Mouse (Mus musculus): ENCODE results near the gene Cutc. TPM values are rescaled to one million over a fixed set of nuclear protein-coding genes. Genes with fewer than 3 reads are reported as not detected.

Cutc gene
- polyA plus RNA-seq, 1 experiment from 2014 or later = 19.4 TPM

DNA sequence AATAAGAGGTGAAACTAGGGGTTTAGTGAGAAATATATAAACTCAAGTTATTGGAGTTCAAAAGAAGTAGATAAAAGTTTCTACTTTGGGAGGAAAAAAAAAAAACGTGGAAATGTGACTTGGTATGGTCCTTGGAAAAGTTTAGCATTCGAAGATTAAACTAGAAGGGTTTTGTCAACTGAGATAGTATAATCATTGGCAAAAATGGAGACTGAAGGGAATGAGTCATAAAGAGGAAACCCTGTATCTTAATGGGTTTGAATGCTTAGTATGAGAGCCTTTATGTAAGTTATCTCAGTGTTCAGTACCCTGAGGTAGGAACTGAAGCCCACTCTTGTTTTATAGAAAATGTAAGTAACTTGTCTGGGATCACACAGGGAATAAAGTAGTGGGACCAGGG lies 2.1 kb downstream of the Cutc start:
- H3K9ac ChIP-seq (ENCODE audit: low read length) = no peak overlapping the region
- DNase-seq (ENCODE audit: low spot score) = no peak
- 54% methylated on average over 2 of the region's 2 CpGs for WGBS

DNA sequence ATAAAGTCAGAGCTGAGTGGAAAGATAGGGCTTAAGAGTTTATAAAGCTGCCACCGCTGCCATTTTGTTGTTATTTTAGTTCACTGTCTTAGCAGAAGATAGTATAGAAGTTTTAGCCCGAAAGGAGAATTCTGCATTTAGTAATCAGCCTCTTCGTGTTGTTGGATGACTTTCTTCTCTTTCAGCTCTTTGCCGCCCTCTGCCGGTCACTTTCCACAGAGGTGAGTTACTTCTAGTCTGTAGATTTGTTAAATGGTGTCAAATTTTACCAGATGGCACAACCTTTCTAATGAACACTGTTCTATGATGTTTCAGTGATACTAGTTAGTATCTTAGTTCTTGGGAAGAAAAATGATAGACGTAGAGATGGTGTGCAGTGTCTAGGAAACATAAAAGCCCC lies 7.7 kb downstream of the Cutc start:
- H3K27me3 ChIP-seq (ENCODE audit: control insufficient read depth, insufficient read depth, low read length) = no peaks in the 10 kb centered on the region
- DNase-seq (ENCODE audit: low spot score) = peak; percentile 85

More for the DNA sequence above, 2.1 kb downstream of the Cutc start:
- no peaks in the 10 kb centered on the region for H3K9me3 ChIP-seq (ENCODE audit: control insufficient read depth, low read length)
- no peak for TF ChIP-seq EP300 (optimal IDR thresholded peaks at IDR 0.05)
- no peak for TF ChIP-seq CTCF (IDR thresholded peaks at IDR 0.05; ENCODE audit: low read depth)
- H3K36me3 ChIP-seq (ENCODE audit: control insufficient read depth, insufficient read depth, low read length) = no peaks in the 10 kb centered on the region
- H3K4me1 ChIP-seq (replicated peaks; ENCODE audit: control insufficient read depth, insufficient read depth) = no peaks in the 10 kb centered on the region
- H3K27ac ChIP-seq (replicated peaks) = no peak overlapping the region
- ATAC-seq (ENCODE audit: low FRiP score, low TSS enrichment) = no peak
- no peaks in the 10 kb centered on the region for H3K27me3 ChIP-seq (ENCODE audit: control insufficient read depth, insufficient read depth, low read length)
- H3K4me3 ChIP-seq (ENCODE audit: low read depth, low read length) = no peak overlapping the region
- H3K4me2 ChIP-seq (replicated peaks; ENCODE audit: low read depth) = no peak overlapping the region

DNA sequence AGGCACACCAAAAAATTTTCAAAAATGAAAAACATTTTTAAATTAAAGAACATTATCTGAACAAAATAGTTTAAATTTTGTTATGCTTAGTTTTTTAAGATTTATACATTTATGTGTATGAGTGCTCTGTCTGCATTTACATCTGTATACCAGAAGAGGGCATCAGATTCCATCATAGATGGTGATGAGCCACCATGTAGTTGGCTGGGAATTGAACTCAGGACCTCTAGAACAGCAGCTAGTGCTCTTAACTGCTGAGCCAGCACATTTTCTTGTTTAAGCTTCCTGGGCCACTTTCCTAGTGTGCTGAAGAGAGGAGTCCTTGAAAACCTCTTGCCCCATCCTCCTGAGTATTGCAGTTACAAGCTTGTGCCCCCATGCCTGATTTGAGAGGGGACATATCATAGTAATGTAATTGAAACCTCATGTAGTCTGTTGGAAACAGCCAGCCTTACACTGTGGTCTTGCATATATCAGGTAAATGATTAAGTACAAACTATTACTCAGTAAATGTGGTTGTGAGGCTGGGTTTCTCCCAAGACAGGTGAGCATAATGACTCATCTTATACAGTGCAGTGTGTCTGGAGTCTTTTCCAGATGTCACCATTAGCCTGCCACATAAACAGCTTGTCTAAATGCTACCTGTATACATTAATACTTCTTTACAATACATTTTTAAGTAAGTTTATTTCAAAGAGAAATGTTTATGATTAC lies 8.9 kb downstream of the Cutc start:
- H3K27me3 ChIP-seq (ENCODE audit: control insufficient read depth, insufficient read depth, low read length) = no peaks in the 10 kb centered on the region
- ATAC-seq (ENCODE audit: low FRiP score, low TSS enrichment) (peak; percentile 81), DNase-seq (ENCODE audit: low spot score) (no peak)
- TF ChIP-seq EP300 (optimal IDR thresholded peaks at IDR 0.05) (no peak), CTCF (IDR thresholded peaks at IDR 0.05; ENCODE audit: low read depth) (peak; percentile 44)
- no peak overlapping the region for H3K4me3 ChIP-seq (ENCODE audit: low read depth, low read length)
- H3K9ac ChIP-seq (ENCODE audit: low read length) = no peak overlapping the region
- no peaks in the 10 kb centered on the region for H3K36me3 ChIP-seq (ENCODE audit: control insufficient read depth, insufficient read depth, low read length)
- H3K4me1 ChIP-seq (replicated peaks; ENCODE audit: control insufficient read depth, insufficient read depth) = no peaks in the 10 kb centered on the region
- H3K9me3 ChIP-seq (ENCODE audit: control insufficient read depth, low read length) = no peaks in the 10 kb centered on the region
- no peak overlapping the region for H3K4me2 ChIP-seq (replicated peaks; ENCODE audit: low read depth)
- no peak overlapping the region for H3K27ac ChIP-seq (replicated peaks)

More for the DNA sequence above, 7.7 kb downstream of the Cutc start:
- no peaks in the 10 kb centered on the region for H3K9me3 ChIP-seq (ENCODE audit: control insufficient read depth, low read length)
- no peak overlapping the region for H3K4me2 ChIP-seq (replicated peaks; ENCODE audit: low read depth)
- ATAC-seq (ENCODE audit: low FRiP score, low TSS enrichment) = 0 out of 2 replicates have a peak, but pooled peaks have one; percentile 34
- H3K27ac ChIP-seq (replicated peaks) = no peak overlapping the region
- no peaks in the 10 kb centered on the region for H3K36me3 ChIP-seq (ENCODE audit: control insufficient read depth, insufficient read depth, low read length)
- H3K4me1 ChIP-seq (replicated peaks; ENCODE audit: control insufficient read depth, insufficient read depth) = no peaks in the 10 kb centered on the region
- no peak overlapping the region for H3K9ac ChIP-seq (ENCODE audit: low read length)
- TF ChIP-seq EP300 (optimal IDR thresholded peaks at IDR 0.05) (no peak), CTCF (IDR thresholded peaks at IDR 0.05; ENCODE audit: low read depth) (peak; percentile 87)
- 23% methylated on average over 6 of the region's 6 CpGs for WGBS
- no peak overlapping the region for H3K4me3 ChIP-seq (ENCODE audit: low read depth, low read length)

DNA sequence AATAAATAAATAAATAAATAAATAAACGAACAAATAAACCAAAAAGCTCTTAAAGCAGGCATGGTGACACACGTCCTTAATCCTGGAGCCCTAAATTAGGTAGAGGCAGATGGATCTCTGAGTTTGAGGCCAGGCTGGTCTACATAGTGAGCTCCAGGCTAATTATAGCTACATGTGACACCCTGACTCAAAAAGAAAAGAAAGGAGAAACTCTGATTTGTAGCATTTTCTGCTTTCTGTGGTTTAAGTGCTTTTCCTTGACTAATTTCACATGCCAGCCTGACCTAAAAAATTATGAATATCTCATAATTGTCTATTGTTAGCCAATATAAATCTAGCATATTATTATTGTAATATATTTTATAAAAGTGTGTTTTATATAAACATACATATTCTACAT lies 9.6 kb downstream of the Cutc start:
- H3K9me3 ChIP-seq (ENCODE audit: control insufficient read depth, low read length) = no peaks in the 10 kb centered on the region
- no peaks in the 10 kb centered on the region for H3K4me1 ChIP-seq (replicated peaks; ENCODE audit: control insufficient read depth, insufficient read depth)
- H3K4me3 ChIP-seq (ENCODE audit: low read depth, low read length) = no peak overlapping the region
- H3K36me3 ChIP-seq (ENCODE audit: control insufficient read depth, insufficient read depth, low read length) = no peaks in the 10 kb centered on the region
- H3K27me3 ChIP-seq (ENCODE audit: control insufficient read depth, insufficient read depth, low read length) = no peaks in the 10 kb centered on the region
- WGBS = 74% methylated on average over 2 of the region's 2 CpGs
- no peak for ATAC-seq (ENCODE audit: low FRiP score, low TSS enrichment)
- no peak for DNase-seq (ENCODE audit: low spot score)
- H3K4me2 ChIP-seq (replicated peaks; ENCODE audit: low read depth) = no peak overlapping the region
- no peak overlapping the region for H3K27ac ChIP-seq (replicated peaks)
- TF ChIP-seq EP300 (optimal IDR thresholded peaks at IDR 0.05) (no peak), CTCF (IDR thresholded peaks at IDR 0.05; ENCODE audit: low read depth) (no peak)
- H3K9ac ChIP-seq (ENCODE audit: low read length) = no peak overlapping the region

DNA sequence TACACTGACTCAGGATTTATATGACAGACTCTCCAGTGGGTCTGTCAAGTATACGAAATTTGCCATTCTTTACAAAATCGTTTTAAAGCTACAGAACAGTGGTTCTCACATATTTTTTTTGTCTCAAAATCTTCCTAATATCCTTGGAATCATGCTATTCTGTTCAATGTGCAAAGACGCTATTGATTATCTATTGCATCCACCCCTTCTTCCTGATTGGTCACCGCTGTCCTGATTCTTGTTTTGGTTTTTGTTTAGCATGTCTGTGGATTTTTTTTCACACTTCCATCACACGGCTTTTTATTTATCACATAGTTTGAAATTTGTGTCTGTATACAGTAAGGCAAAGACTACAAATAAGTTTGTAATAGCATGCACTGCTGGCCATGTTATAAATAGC lies 13.7 kb downstream of the Cutc start:
- 86% methylated on average over 5 of the region's 5 CpGs for WGBS
- no peak for ATAC-seq (ENCODE audit: low FRiP score, low TSS enrichment)

DNA sequence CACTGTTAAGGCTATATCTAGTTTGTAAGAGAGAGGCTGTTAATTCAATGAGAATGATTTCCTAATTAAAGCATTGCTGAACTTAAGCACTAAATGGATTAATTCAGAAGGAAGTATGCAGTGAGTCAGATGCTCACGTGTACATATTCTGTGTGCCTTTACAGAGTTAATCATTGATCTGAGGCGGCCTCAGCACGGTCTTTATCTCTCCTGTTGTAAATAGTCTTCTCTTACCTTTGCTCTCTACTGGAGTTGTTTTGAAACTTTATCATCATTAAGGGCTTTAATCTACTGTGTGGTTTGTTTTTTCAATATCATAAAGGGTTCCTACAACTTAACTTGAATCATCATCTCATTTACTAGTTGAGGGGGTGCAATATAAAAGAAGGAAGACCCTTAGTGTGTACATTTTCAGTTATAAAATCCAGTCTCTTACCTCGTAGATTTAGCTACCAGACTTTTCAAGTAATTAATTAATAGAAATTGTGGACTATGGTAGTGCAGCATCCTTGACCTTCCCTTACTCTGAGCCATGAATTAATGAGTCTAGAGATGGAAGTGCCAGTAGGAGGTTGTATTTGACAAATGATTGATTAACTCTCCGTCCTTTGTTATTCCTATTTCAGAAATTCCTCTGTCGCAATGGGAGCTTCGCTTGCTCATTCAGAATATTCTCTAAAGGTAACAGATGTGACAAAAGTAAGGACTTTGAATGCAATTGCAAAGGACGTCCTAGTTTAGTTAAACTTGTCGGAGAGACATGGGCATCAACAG lies 14.9 kb downstream of the Cutc start:
- peak; percentile 43 for DNase-seq (ENCODE audit: low spot score)
- ATAC-seq (ENCODE audit: low FRiP score, low TSS enrichment) = peak; percentile 92
- no peaks in the 10 kb centered on the region for H3K4me1 ChIP-seq (replicated peaks; ENCODE audit: control insufficient read depth, insufficient read depth)
- H3K27me3 ChIP-seq (ENCODE audit: control insufficient read depth, insufficient read depth, low read length) = no peaks in the 10 kb centered on the region
- no peaks in the 10 kb centered on the region for H3K36me3 ChIP-seq (ENCODE audit: control insufficient read depth, insufficient read depth, low read length)
- H3K9ac ChIP-seq (ENCODE audit: low read length) = no peak overlapping the region
- TF ChIP-seq CTCF (IDR thresholded peaks at IDR 0.05; ENCODE audit: low read depth) (no peak), EP300 (optimal IDR thresholded peaks at IDR 0.05) (no peak)
- WGBS = 49% methylated on average over 9 of the region's 9 CpGs
- no peak overlapping the region for H3K4me2 ChIP-seq (replicated peaks; ENCODE audit: low read depth)
- no peak overlapping the region for H3K27ac ChIP-seq (replicated peaks)
- no peaks in the 10 kb centered on the region for H3K9me3 ChIP-seq (ENCODE audit: control insufficient read depth, low read length)
- H3K4me3 ChIP-seq (ENCODE audit: low read depth, low read length) = no peak overlapping the region

More for the DNA sequence above, 13.7 kb downstream of the Cutc start:
- no peaks in the 10 kb centered on the region for H3K4me1 ChIP-seq (replicated peaks; ENCODE audit: control insufficient read depth, insufficient read depth)
- H3K4me2 ChIP-seq (replicated peaks; ENCODE audit: low read depth) = no peak overlapping the region
- no peak overlapping the region for H3K27ac ChIP-seq (replicated peaks)
- no peaks in the 10 kb centered on the region for H3K36me3 ChIP-seq (ENCODE audit: control insufficient read depth, insufficient read depth, low read length)
- H3K27me3 ChIP-seq (ENCODE audit: control insufficient read depth, insufficient read depth, low read length) = no peaks in the 10 kb centered on the region
- TF ChIP-seq CTCF (IDR thresholded peaks at IDR 0.05; ENCODE audit: low read depth) (no peak), EP300 (optimal IDR thresholded peaks at IDR 0.05) (no peak)
- no peak overlapping the region for H3K9ac ChIP-seq (ENCODE audit: low read length)
- no peak for DNase-seq (ENCODE audit: low spot score)
- no peak overlapping the region for H3K4me3 ChIP-seq (ENCODE audit: low read depth, low read length)
- no peaks in the 10 kb centered on the region for H3K9me3 ChIP-seq (ENCODE audit: control insufficient read depth, low read length)

Data from stomach, postnatal 0 days (tissue).